Mouse (Mus musculus): ENCODE data around the gene Pigk. TPM values are rescaled to one million over a fixed set of nuclear protein-coding genes. Genes with fewer than 3 reads are reported as not detected.

The Pigk gene
- polyA plus RNA-seq, 1 experiment from 2014 or later, result 41.7 TPM

DNA sequence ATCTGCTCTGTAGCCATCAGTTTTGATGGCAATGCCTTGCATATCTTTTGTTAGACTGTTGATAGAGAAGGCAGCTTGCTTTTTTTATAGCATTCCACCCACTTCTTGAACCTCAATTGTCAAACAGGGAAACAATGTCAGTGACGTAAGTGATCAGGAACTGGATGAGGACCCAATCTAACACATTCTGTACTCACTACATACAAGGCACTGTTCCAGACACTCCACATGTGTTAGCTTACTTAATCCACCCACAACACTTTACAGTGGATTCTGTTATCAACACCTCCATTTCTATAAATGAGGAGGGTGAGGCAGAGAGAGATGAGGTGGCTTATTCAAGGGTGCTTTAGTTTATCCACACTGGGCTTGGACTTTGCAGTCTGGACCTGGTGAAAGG, 124.0 kb downstream of the Pigk start:
- no peak for DNase-seq (ENCODE audit: low spot score)

GRCm38 (mm10) chr3:152841264-152841663, 127.4 kb downstream of the Pigk start:
- no peak for DNase-seq (ENCODE audit: low spot score)

DNA sequence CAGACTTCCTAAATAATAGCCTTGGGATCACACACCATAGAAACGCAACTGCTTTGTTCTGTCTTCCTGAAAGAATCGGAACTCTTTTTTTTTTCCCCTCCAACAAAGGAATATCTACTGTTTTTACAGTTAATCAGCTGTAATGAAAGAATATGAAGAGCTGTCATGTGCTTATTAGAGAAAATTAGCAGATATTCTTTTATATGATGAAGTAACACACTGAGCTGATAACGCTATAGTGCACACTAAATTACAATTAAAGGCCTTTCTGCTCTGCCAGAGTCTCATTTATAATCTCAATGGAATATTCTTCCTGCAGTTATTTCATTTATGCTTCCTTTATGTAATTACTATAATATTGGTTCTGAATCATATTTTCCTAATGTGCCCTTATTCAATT, 128.7 kb downstream of the Pigk start:
- no peak for DNase-seq (ENCODE audit: low spot score)

DNA sequence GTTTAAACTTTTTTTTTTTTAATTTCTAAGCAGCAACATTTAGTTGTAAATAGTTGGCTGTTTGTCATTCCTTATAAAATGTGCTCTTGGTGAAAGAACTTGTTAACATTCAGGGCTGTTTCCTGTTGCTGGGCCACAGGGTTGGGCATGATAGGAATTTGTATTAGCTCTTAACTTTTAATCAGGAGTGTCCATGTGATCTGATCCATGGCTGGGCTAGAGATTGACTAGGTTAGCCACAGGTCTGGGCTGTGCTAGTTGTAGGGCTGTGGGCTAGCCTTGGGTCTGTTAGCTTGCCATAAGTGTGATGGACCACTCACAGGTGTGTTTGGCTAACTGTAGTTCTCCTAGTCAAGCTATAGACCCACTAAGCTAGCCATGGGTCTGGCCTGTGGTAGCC, 130.0 kb downstream of the Pigk start:
- DNase-seq (ENCODE audit: low spot score), result no peak

DNA sequence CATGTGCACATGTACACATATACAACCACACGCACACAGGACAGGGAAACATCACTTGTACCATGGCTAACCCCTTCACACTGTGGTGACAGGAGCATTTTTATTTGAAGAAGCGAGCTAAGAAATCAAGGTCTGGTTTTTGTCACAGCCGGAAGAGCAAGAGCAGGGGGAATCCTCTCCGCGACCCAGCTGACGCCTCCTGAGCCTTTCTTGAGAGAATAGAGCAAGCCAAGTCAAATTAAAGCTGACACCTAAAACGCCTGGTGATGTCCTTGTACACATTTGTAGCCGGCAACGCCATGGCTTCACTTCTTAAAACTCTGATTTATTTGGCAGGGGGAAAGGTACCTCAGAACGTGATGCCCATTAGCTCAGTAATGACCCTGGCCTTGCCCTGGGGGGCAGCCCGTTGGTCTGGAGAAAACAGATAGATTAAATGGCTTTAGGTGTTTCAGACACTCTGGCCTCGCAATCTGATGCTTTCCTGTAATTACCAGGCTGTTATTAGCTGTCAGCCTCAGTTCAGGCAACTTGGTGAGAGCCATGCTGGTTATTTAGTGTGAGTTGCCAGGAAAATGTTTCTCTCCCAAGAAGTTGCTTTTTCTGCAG, 141.2 kb downstream of the Pigk start:
- DNase-seq (ENCODE audit: low spot score), result no peak

DNA sequence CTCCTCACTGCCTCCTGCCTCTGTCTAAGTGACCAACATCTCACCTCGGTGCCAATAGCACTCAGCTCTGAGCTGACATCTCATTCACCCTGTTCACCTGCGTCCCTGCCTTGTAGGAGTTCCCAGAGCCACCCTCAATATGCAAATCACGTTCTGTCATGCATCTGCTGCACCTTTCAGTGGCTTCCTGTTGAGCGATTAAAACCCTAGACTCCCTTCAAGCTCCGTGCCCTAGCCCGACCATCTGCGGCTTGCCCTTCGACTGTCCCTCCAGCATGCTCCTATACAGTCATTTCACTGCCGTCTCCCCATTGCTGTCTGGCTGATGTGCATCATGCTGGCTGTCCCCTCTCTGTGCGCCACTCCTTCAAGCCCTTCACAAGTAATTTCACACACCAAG, 142.2 kb downstream of the Pigk start:
- no peak for DNase-seq (ENCODE audit: low spot score)

DNA sequence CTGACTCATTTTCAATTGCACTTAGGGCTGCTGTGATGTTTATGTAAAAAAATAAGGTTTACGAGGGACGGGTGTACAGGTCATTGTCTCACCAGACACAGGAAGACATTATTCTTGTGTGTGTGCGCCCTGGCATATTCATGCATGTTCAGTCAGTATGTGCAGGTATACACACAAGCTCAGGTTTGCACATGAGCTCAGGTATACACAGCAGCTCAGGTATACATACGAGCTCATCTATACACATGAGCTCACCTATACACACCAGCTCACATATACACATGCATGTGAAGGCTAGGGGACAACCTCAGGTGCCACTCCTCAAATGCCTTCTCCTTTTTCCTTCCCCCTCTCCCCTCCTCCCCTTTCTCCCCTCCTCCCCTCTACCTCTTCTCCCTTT, 147.6 kb downstream of the Pigk start:
- no peak for DNase-seq (ENCODE audit: low spot score)

DNA sequence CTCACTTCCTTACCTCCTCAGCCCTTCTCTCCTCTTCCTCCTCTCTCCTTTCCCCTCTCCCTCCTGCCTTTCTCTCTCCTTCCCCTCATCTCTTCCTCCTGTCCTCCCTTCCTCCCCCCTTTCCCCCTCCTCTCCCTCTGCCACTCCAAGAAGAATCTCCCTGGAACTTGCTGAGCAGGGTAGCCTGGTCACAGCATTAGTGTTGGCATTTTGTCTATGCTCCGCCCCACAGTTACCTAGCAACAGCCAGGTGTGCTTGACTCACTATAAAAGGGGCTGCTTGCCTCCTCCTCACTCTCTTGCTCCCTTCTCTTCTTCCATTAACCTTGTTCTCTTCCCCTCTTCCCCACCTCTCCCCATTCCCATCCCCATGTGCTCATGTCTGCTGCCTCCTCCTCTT, 148.1 kb downstream of the Pigk start:
- no peak for DNase-seq (ENCODE audit: low spot score)

DNA sequence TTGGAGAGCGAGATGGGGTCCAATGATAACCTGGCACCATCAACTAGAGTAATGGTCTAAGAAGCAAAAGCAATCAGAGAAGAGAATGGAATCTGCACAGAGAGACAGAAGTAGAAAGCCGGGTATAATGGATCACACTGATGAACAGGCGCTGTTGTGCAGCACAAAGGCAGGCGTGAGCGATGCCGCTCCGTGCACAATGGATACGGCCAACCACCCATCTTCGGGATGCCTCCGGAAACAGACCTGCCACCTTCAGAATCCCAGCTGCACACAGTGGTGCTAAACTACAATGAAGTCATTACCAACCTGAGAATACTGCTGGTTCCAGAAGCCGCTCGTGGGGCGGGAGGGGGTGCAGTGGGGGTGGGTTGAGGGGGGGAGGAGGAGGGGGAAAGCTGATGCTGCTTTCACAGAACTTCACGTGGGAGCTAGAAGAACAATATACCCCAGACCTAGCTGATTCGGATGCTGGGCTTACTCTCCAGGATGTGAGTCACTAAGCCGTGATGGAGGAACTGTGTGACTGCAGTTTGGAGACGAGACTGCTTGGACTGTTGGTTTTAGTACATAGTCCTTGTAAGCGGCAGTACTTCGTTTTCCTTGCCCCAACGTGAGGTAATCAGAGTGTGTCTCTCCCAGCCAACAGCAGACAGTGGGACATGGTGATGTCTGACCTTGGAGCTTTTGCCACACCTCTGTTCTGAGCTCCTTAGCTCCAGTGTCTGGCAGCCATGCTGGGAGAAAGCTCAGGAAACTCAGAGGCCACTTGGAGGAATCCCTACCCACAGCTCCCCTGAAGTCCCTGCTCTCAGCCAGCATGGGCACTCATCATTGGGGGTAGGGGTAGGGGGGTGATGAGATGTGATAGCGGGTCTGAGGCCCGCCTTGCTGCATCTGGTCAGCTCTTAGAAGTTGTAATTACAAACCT, 152.4 kb downstream of the Pigk start:
- DNase-seq (ENCODE audit: low spot score), result no peak

DNA sequence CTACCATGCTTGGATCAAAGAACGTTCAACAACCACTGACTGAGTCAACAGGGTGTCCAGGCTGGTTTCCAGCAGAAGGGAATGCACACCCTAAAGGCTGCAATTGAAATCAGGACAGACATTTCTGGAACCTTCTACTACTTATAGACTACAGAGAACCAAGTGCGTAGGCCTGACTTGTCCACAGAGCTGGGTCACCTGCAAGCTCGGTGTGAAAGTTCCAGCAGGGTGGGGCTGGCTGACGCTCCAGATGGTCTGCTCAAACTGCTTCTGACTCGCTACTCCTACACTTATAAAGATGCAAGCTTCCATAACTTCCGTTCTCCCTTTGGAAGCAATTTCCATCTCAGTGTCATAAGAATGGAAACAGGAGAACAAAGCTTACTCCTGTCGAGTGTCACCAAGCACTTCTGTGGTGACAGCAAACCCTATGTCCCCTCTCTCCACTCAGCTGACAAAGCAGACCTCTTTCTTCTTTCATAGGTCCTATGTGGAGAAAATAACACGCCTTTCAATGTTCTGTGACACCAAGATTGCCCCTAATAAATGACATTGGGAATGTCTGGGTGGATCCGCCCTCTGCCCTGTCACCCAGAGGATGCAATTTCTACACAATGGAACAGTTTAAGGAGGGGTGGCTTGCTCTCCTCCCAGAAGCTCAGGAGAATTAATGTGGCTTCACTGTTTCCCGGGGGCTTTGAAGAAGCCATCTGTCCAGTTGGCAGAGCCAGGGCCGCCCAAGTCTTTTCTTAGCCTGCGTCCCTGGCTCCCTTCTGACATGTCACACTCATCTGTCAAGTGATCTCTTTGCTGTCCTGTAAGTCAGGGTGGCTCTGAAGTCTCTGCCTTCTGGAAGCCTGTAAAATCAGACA, 154.0 kb downstream of the Pigk start:
- no peak for DNase-seq (ENCODE audit: low spot score)

GRCm38 (mm10) chr3:152872054-152872453, 158.2 kb downstream of the Pigk start:
- DNase-seq (ENCODE audit: low spot score), result no peak

DNA sequence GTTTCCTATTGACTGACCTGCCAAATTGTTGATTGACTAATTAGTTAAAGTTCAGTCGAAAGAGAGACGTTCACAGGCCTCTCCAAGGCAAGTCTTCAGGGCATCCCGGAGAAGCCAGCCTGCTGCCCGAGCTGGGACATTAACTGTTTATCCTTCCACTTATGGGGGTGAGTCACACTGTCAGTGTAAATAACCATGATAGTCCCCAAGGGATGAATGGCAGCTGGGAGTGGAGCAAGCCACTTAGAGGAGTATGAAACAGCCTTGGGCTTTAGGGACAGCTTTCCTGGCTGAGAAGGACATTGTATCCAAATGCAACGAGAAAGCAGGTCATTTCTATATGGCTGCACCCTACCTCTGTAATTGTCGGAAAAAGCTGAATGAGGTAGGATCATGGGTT, 158.7 kb downstream of the Pigk start:
- DNase-seq (ENCODE audit: low spot score), result no peak

DNA sequence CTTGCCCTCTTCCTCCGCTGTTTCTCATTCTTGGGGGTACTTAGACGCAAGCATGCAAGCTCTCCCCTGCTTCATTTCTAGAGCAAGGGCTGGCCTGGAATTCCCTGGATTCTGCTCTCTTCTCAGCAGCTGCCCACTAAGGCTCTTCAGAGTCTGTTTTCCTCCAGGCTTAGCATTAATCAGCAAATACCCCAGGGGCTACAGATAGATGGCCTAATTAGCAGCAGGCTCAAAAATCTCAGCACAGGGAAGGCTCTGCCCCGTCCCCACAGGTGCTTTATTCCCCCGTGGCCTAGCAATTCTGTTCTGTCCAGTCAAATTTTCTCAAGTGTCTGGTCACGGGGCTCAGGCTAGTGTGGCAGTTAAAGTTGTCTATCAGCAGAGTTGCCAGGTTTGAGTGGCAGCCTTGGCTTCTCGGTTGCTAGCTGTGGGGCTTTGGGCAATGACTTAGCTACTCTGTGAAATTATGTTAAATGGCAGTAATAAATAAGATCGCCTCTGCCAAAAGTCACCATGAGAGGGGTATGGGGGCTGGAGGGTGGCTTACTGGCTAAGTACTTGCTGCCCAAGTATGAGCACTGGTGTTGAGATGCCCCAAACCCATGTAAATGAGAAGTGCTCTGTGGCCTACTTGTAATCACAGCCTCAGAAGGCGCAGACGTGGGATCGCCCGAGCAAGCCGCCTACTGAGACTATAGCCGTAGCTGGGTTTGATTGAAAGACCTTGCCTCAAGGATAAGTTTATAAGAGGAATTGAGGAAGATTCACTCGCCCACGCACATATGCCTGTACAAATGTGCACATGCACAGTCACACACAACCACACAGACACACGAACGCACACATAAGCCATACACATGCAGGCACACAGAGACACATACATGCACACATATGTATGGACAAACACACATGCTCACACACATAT, 160.8 kb downstream of the Pigk start:
- no peak for DNase-seq (ENCODE audit: low spot score)

DNA sequence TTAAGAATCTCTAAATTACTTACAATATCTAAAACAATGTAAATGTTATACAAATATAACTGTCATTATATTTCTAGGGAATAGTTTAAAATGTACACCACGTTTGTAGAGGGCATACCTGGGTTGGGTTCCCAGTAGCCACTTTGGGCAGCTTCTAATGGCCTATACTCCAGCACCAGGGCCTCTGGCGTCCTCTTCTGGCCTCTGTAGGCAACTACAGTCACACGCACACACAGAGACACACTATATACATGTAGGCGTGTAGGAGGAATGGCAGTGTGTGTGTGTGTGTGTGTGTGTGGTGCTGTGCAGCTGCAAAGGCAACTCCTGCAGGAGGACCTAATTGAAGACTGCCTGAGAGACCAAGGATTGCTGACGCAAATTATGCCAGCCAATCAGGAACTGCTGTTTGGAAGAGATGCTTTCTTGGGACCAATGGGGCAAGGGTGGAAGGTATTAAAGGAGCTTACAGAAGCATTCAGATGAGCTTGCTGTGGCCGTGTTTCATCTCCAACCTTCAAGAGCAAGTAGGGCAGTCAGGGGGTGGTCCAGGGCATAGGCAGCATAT, 161.9 kb downstream of the Pigk start:
- DNase-seq (ENCODE audit: low spot score), result no peak

DNA sequence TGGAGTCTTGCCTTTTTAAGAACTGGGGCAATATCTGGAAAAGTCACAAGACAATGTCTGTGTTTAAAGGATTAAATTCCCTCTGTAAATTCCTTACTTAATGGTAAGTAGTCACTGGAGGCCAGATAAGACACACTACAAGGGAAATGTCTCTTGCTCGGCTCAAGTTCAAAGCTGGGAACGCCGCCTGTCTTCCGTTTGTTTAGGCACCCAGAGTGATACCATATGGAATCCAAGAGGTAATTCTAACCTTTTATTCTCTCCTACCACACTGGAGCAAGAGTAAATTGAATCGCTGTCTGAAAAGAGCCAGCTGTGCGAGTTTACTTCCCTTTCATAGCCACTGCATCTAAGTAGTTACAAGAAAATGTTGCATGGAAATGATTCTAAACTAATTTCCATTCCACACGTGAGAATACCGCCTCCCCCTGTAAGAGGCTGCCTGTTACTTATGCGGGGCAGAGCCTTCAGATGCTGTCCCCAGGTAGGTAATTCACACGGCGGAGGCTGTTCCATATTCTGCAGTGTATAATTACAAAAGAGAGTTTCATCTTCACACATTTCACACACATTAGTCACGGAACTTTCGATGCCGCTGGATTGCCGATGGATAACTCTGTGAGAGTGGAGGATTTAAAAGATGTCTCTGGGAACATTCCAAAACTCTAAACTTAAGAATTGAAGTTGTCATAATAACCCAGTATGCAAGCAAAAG, 166.4 kb downstream of the Pigk start:
- no peak for DNase-seq (ENCODE audit: low spot score)

DNA sequence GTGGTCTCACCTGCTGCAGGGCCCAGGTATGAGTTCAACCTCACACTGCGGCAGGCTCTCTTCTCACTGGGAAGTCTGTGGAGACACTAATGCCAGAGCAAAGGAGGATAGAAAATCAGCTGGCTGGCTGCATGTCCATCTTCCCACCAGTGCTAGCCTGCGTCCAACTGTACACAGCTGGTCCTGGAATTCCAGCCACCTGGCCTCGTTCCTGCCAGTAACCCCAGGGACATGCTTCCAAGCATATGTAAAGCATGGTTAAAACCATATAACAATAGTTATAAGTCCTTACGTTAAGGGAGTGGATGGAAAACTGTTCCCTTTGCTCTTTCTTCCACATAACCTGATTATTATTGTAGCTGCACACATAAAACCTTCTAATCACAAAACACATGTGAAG, 167.8 kb downstream of the Pigk start:
- DNase-seq (ENCODE audit: low spot score), result no peak

DNA sequence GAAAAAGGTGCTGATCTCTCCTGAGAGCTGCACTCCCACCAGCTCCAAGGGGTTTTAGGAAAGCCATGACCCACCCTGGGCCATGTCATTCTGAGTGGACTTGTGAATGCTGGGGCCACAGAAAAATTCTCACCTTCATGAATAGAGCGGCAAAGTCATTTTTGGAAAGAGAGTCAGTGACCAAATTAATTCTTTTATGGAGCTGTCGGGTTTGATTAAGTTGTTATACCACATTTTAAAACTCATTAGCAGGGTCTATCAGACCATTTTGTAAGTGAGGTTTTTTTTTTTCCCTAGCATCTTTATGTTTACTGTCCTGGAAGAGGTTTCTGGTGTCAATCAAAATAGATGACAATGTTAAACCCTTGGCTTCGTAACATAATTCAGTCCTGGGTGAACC, 169.7 kb downstream of the Pigk start:
- no peak for DNase-seq (ENCODE audit: low spot score)

DNA sequence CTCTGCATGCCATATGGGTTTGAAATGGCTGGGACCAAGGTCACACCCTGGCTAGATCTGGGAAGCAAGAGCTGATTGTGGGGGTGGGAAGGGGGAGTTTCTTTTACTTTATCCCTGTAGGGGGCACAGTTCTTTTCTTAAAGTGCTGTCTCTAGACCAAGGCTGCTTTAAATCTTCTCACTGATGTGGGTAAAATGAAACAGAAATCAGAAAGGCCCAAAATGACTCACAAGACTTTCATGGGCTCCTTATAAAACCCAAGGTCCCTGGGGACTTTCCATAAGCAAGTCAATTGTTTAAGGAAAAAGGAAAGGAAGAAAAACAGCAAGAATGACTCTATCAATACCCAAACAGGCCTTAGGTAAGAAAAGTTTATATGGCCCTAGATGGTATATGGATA, 172.8 kb downstream of the Pigk start:
- DNase-seq (ENCODE audit: low spot score), result no peak

GRCm38 (mm10) chr3:152888116-152888515, 174.2 kb downstream of the Pigk start:
- DNase-seq (ENCODE audit: low spot score), result no peak

DNA sequence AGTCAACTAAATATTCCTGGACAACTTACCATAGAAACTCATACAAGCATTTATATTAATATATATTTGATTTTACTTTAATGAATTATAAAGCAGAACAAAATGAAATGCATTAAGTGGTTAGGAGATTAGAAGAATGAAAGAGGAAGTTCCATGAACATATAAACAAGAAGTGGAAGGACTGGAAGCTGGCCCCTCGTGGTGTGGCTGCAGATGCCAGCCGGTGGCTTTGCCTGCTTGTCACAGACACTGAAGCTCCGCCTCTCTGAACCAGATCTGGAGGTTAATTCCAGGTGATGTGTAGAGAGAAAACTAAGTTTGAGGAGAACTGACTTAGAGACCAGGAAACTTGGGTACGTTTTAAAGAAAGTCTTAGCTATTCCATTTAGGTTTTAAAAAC, 181.0 kb downstream of the Pigk start:
- no peak for DNase-seq (ENCODE audit: low spot score)

Measured in thymus, postnatal 0 days (tissue).